Mouse (Mus musculus): ENCODE measurements around the gene Tor1aip2. TPM values are rescaled to one million over a fixed set of nuclear protein-coding genes. Genes with fewer than 3 reads are reported as not detected.
"Not testable (repeated sequence)": the region's sequence is repeated elsewhere in the genome, so short reads cannot be mapped to it uniquely, and the experiment has no call there.

Tor1aip2 gene
- 100 to 1,000 TPM; 135 to 136 TPM for total RNA-seq (2021)
- long read RNA-seq, experiment 1, transcript Tor1aip2-203 (3 exons, 2,589 nt), result major isoform, 11 of 35 reads
- long read RNA-seq, experiment 1, transcript Tor1aip2-202 (2 exons, 2,529 nt), result minor isoform, 10 of 35 reads
- long read RNA-seq, experiment 1, partial matches to known transcripts, result 0 of 35 reads
- long read RNA-seq, experiment 1, other reads (novel, unspliced or antisense), result 11 of 35 reads
- long read RNA-seq, experiment 2, transcript Tor1aip2-203 (3 exons, 2,589 nt), result major isoform, 13 of 62 reads
- long read RNA-seq, experiment 2, transcript Tor1aip2-202 (2 exons, 2,529 nt), result minor isoform, 10 of 62 reads
- long read RNA-seq, experiment 2, partial matches to known transcripts, result 2 of 62 reads
- long read RNA-seq, experiment 2, other reads (novel, unspliced or antisense), result 33 of 62 reads

- DNase-seq (ENCODE audit: low spot score in 2 of 2), result peak; percentile 67 to 71
These were observed at the start of gene Tor1aip2 for GRCm38 (mm10) chr1:156035269-156035929. TSS of gene Tor1aip2 (plus strand) at chr1:156035403.

GRCm38 (mm10) chr1:155987625-155988024, 47.6 kb upstream of the Tor1aip2 start:
- no peak for DNase-seq (ENCODE audit: low spot score in 2 of 2)

GRCm38 (mm10) chr1:155989387-155989786, 45.8 kb upstream of the Tor1aip2 start:
- DNase-seq (ENCODE audit: low spot score in 2 of 2), result no peak

DNA sequence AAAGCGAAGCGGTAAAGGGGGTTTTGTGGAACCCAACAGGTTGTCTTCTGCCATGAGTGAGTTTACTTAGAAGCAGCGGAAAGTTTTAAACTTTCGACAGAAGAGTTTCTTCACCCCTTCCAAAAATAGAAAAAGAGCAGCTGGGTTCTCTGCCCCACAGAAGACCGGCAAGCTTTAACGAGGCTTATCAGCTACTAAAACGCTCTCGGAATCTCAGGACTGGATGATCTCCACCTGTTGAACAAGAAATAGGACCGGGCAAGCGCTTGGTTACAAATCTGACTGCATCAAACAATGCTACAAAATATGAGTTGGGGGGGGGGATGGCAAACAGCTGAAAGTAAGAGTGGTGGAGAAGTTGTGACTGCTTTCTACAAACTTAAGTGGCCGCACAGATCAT, 44.8 kb upstream of the Tor1aip2 start:
- DNase-seq (ENCODE audit: low spot score in 2 of 2), result no peak

DNA sequence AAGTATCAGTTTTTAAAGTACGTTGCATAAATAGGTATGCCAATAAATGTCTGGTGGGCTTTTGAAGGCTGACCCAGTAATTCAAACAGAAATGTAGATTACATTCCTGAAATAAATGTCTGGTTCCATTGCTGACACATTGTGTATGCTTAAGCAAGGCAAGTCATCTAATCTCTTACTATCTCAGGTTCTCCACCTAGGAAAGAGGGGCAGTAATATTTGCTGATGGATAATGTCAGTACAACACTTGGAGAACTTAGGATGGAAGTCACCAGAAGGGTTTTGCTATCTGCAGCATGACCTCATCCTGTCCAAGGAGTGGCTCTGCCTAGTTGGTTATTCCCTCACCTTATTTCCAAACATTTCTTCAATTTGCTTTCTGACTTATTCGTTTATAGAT, 40.7 kb upstream of the Tor1aip2 start:
- DNase-seq (ENCODE audit: low spot score in 2 of 2), result no peak

- no peak for DNase-seq (ENCODE audit: low spot score in 2 of 2)
These were observed 39.6 kb upstream of the Tor1aip2 start for GRCm38 (mm10) chr1:155995612-155996011.

DNA sequence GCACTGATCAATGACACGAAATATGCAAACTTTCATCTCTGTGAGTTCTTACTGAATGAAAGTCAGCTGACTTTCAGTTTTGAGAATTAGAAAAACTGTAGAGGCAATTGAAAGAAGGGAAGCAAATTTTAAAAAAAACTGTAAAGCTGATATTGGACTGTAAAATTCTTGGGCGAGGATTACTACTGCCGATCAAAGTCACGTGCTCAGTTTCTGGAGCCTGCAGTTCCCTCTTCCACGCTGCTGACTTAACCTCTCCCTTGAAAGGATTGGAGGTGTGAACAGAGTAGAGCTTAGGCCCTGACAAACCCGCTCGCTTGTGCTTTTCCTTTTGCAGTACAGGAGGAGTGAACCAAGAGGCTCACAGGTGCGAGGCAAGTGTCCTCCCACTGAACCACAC, 32.8 kb upstream of the Tor1aip2 start:
- DNase-seq (ENCODE audit: low spot score in 2 of 2), result no peak

GRCm38 (mm10) chr1:156003201-156003935, 31.8 kb upstream of the Tor1aip2 start:
- DNase-seq (ENCODE audit: low spot score in 2 of 2), result peak; percentile 3 to 9

DNA sequence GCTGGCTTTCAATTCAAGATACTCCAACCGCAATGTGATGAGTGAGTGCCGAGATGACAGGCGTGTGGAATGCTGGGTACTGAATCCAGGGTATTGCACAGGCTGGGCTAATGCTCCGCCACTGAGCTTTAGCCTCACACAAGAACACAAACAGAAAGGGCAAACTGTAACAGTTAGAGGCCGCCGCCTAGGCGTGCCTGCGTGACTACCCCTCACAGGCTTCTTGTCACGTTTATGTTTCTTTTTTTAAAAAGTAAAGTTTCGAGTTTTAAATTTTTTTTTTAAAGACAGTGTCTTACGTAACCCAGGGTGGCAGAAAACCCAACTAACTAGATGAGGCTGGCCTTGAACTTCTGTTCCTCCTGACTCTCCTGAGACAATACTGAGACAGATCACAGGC, 29.3 kb upstream of the Tor1aip2 start:
- DNase-seq (ENCODE audit: low spot score in 2 of 2), result no peak

DNA sequence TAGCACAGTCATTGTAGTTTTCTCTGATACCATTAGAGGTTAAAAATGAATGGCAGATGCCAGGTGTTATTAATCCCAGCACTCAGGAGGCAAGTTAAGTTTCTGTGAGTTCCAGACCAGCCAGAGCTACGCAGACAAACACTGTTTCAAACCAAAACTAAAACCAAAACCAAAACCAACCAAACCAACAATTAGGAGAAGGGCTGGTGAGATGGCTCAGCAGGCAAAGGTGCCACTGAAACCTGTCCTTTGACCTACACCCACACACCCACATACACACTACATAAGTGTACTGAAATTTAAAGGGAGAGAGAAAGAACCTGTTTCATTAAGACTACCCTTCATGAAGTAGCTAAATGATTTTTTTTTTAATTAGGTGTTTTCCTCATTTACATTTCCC, 26.2 kb upstream of the Tor1aip2 start:
- DNase-seq (ENCODE audit: low spot score in 2 of 2), result no peak

- DNase-seq (ENCODE audit: low spot score in 2 of 2), result no peak
These were observed 15.4 kb upstream of the Tor1aip2 start for GRCm38 (mm10) chr1:156019800-156020199.

DNA sequence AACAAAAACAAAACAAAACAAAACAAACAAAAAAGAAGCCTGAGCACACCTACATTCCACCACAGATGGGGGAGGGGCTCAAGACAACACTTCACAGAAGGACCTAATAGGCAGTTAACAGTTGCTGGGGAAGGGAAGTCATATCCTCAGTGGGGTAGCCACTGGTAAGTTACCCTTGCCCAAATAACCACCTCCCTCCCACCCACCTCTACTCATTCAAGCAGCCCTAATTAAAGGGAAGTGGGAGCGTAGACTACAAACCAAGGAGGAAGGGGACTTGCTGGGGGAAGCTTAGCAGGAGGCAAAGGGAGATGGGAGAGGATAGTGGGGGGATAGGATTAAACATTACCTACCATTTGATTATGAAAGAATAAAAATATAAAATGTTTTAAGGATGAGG, 14.8 kb upstream of the Tor1aip2 start:
- no peak for DNase-seq (ENCODE audit: low spot score in 2 of 2)

GRCm38 (mm10) chr1:156024831-156025503, 10.2 kb upstream of the Tor1aip2 start:
- DNase-seq (ENCODE audit: low spot score in 2 of 2), result no peak

DNA sequence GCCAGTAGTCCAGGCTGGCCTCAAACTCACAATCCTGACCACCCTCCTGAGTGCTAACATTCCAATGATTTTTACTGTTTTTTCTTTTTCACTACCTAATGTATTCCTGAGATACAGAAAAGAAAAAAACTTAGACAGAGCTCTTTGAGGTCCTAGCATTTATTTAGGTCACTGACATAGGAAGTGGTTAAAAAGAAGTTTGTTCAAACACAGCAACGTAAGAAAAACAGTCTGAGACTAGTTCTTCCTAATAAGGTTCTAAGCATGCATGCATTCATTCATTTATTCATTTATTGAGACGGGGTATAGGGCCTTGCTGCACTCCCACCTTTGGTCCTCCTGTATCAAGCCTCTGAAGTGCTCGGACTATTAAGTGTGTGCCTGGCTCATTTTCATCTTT, 7.4 kb upstream of the Tor1aip2 start:
- no peak for DNase-seq (ENCODE audit: low spot score in 2 of 2)

- DNase-seq (ENCODE audit: low spot score in 2 of 2), result no peak
These were observed 6.7 kb upstream of the Tor1aip2 start for GRCm38 (mm10) chr1:156028340-156028975.

- no peak for DNase-seq (ENCODE audit: low spot score in 2 of 2)
These were observed 1.3 kb upstream of the Tor1aip2 start for GRCm38 (mm10) chr1:156033921-156034320.

DNA sequence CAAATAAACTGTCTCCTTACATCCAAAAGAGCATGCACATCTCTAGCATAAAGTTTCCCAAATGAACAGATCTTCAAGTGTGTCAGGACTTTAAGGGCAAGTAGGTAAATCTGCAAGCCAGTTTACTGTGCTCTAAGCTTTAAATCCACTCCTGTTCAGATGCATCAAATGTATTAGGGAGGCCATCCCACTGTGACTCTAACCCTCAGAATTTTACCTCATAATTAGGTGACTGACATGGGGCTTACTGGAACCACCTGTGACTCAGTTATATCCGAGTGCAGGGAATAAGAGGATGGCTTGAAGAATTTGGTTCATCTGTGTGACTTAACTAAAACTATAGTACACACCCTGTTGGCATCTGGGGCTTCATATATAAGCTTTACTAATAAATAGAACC, 542 bp upstream of the Tor1aip2 start:
- DNase-seq (ENCODE audit: low spot score in 2 of 2), result no peak

GRCm38 (mm10) chr1:156035930-156036737, 931 bp downstream of the Tor1aip2 start, which contains the start of gene Tor1aip1:
TSS of gene Tor1aip1 (minus strand) at chr1:156036480.
- peak; percentile 91 to 94 for DNase-seq (ENCODE audit: low spot score in 2 of 2)

DNA sequence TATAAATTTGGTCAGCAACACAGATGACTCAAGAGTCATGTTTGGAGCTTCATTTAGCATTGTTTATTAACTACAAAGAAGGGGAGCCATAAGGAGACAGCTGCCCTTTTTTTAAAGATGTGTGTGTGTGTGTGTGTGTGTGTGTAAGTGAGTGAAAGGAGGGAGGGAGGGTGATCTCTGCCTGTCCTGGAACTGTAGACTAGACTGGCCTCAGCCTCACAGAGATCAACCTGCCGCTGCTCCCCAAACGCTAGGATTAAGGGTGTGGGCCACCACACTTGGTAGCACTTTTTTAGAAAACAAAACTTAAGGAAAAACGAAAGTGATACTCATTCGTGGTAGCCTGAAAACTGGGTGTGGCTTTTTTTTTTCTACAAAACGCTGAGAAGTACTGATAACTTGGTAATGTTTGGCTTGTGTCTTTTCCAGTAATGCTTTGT, 2.0 kb downstream of the Tor1aip2 start:
- no peak for DNase-seq (ENCODE audit: low spot score in 2 of 2)

GRCm38 (mm10) chr1:156039989-156040388, 4.8 kb downstream of the Tor1aip2 start:
- DNase-seq (ENCODE audit: low spot score in 2 of 2), result not testable (repeated sequence)
